Mouse (Mus musculus): ENCODE results near the gene Trpm2. TPM values are rescaled to one million over a fixed set of nuclear protein-coding genes. Genes with fewer than 3 reads are reported as not detected.
A peak's percentile ranks its signal among the peaks of the same experiment; 100 is the strongest.

Trpm2 gene
- polyA plus RNA-seq, 1 experiment from 2014 or later = 0.66 TPM

GRCm38 (mm10) chr10:77882553-77882952 is 87.8 kb downstream of the Trpm2 start:
- no peak for ATAC-seq

GRCm38 (mm10) chr10:77880305-77880704 is 90.1 kb downstream of the Trpm2 start:
- Histone ChIP-seq H3K9me3 (ENCODE audit: control insufficient read depth) (no peaks in the 10 kb centered on the region), H3K27me3 (replicated peaks; ENCODE audit: control insufficient read depth, insufficient read depth, low read length) (no peaks in the 10 kb centered on the region), H3K9ac (ENCODE audit: low read depth, low read length) (no peak overlapping the region), H3K4me2 (replicated peaks; ENCODE audit: low read depth) (no peak overlapping the region), H3K36me3 (ENCODE audit: control insufficient read depth, insufficient read depth) (no peaks in the 10 kb centered on the region), H3K4me3 (ENCODE audit: low read depth, low read length) (no peak overlapping the region), H3K4me1 (replicated peaks; ENCODE audit: control insufficient read depth, insufficient read depth, low read length) (no peaks in the 10 kb centered on the region), H3K27ac (ENCODE audit: low read depth, low read length) (no peak overlapping the region)
- WGBS = 62% methylated on average over 3 of the region's 3 CpGs
- no peak; the same call in 1 of the 2 replicates for TF ChIP-seq CTCF (IDR thresholded peaks at IDR 0.05; ENCODE audit: low read depth)
- no peak for ATAC-seq

More at GRCm38 (mm10) chr10:77882553-77882952, 87.8 kb downstream of the Trpm2 start:
- H3K27me3 ChIP-seq (replicated peaks; ENCODE audit: control insufficient read depth, insufficient read depth, low read length) = no peaks in the 10 kb centered on the region
- peak; percentile 38 for TF ChIP-seq CTCF (IDR thresholded peaks at IDR 0.05; ENCODE audit: low read depth)
- WGBS = 84% methylated on average over 5 of the region's 5 CpGs
- H3K4me3 ChIP-seq (ENCODE audit: low read depth, low read length) = no peak overlapping the region
- no peaks in the 10 kb centered on the region for H3K4me1 ChIP-seq (replicated peaks; ENCODE audit: control insufficient read depth, insufficient read depth, low read length)
- H3K9me3 ChIP-seq (ENCODE audit: control insufficient read depth) = no peaks in the 10 kb centered on the region
- no peak overlapping the region for H3K27ac ChIP-seq (ENCODE audit: low read depth, low read length)
- no peak overlapping the region for H3K4me2 ChIP-seq (replicated peaks; ENCODE audit: low read depth)
- no peaks in the 10 kb centered on the region for H3K36me3 ChIP-seq (ENCODE audit: control insufficient read depth, insufficient read depth)
- H3K9ac ChIP-seq (ENCODE audit: low read depth, low read length) = no peak overlapping the region

GRCm38 (mm10) chr10:77878985-77879384 is 91.4 kb downstream of the Trpm2 start:
- no peak overlapping the region for H3K4me3 ChIP-seq (ENCODE audit: low read depth, low read length)
- no peaks in the 10 kb centered on the region for H3K4me1 ChIP-seq (replicated peaks; ENCODE audit: control insufficient read depth, insufficient read depth, low read length)
- H3K4me2 ChIP-seq (replicated peaks; ENCODE audit: low read depth) = no peak overlapping the region
- no peaks in the 10 kb centered on the region for H3K9me3 ChIP-seq (ENCODE audit: control insufficient read depth)
- no peak overlapping the region for H3K9ac ChIP-seq (ENCODE audit: low read depth, low read length)
- ATAC-seq = no peak
- TF ChIP-seq CTCF (IDR thresholded peaks at IDR 0.05; ENCODE audit: low read depth) = peak; percentile 67
- no peak overlapping the region for H3K27ac ChIP-seq (ENCODE audit: low read depth, low read length)
- H3K27me3 ChIP-seq (replicated peaks; ENCODE audit: control insufficient read depth, insufficient read depth, low read length) = no peaks in the 10 kb centered on the region
- WGBS = 65% methylated on average over 6 of the region's 6 CpGs
- no peaks in the 10 kb centered on the region for H3K36me3 ChIP-seq (ENCODE audit: control insufficient read depth, insufficient read depth)

- ATAC-seq = no peak
- Histone ChIP-seq H3K4me2 (replicated peaks; ENCODE audit: low read depth) (no peak overlapping the region), H3K4me3 (ENCODE audit: low read depth, low read length) (no peak overlapping the region), H3K9me3 (ENCODE audit: control insufficient read depth) (no peaks in the 10 kb centered on the region), H3K27me3 (replicated peaks; ENCODE audit: control insufficient read depth, insufficient read depth, low read length) (no peaks in the 10 kb centered on the region), H3K36me3 (ENCODE audit: control insufficient read depth, insufficient read depth) (no peaks in the 10 kb centered on the region), H3K9ac (ENCODE audit: low read depth, low read length) (no peak overlapping the region), H3K27ac (ENCODE audit: low read depth, low read length) (no peak overlapping the region), H3K4me1 (replicated peaks; ENCODE audit: control insufficient read depth, insufficient read depth, low read length) (no peaks in the 10 kb centered on the region)
- WGBS = 86% methylated on average over 7 of the region's 7 CpGs
- no peak for TF ChIP-seq CTCF (IDR thresholded peaks at IDR 0.05; ENCODE audit: low read depth)
Observed at GRCm38 (mm10) chr10:77869651-77870050, 100.7 kb downstream of the Trpm2 start.

GRCm38 (mm10) chr10:77867546-77867945 is 102.8 kb downstream of the Trpm2 start:
- H3K4me1 ChIP-seq (replicated peaks; ENCODE audit: control insufficient read depth, insufficient read depth, low read length) = no peaks in the 10 kb centered on the region
- no peak for ATAC-seq
- H3K4me3 ChIP-seq (ENCODE audit: low read depth, low read length) = no peak overlapping the region
- H3K27ac ChIP-seq (ENCODE audit: low read depth, low read length) = no peak overlapping the region
- no peak overlapping the region for H3K4me2 ChIP-seq (replicated peaks; ENCODE audit: low read depth)
- H3K9me3 ChIP-seq (ENCODE audit: control insufficient read depth) = no peaks in the 10 kb centered on the region
- WGBS = 20% methylated on average over 1 of the region's 1 CpGs
- no peaks in the 10 kb centered on the region for H3K27me3 ChIP-seq (replicated peaks; ENCODE audit: control insufficient read depth, insufficient read depth, low read length)
- no peak overlapping the region for H3K9ac ChIP-seq (ENCODE audit: low read depth, low read length)
- H3K36me3 ChIP-seq (ENCODE audit: control insufficient read depth, insufficient read depth) = no peaks in the 10 kb centered on the region
- no peak for TF ChIP-seq CTCF (IDR thresholded peaks at IDR 0.05; ENCODE audit: low read depth)

GRCm38 (mm10) chr10:77864762-77865143 is 105.6 kb downstream of the Trpm2 start:
- peak overlapping the region; percentile 57 for H3K4me2 ChIP-seq (replicated peaks; ENCODE audit: low read depth)
- no peaks in the 10 kb centered on the region for H3K9me3 ChIP-seq (ENCODE audit: control insufficient read depth)
- H3K4me1 ChIP-seq (replicated peaks; ENCODE audit: control insufficient read depth, insufficient read depth, low read length) = no peaks in the 10 kb centered on the region
- 36% methylated on average over 11 of the region's 11 CpGs for WGBS
- H3K9ac ChIP-seq (ENCODE audit: low read depth, low read length) = no peak overlapping the region
- no peaks in the 10 kb centered on the region for H3K36me3 ChIP-seq (ENCODE audit: control insufficient read depth, insufficient read depth)
- H3K27me3 ChIP-seq (replicated peaks; ENCODE audit: control insufficient read depth, insufficient read depth, low read length) = no peaks in the 10 kb centered on the region
- TF ChIP-seq CTCF (IDR thresholded peaks at IDR 0.05; ENCODE audit: low read depth) = no peak
- peak overlapping the region; percentile 22 for H3K4me3 ChIP-seq (ENCODE audit: low read depth, low read length)
- no peak overlapping the region for H3K27ac ChIP-seq (ENCODE audit: low read depth, low read length)
- ATAC-seq = no peak
